Mouse (Mus musculus) hindbrain, embryonic 16.5 days (tissue): ENCODE results near the gene Vti1a. TPM values are rescaled to one million over a fixed set of nuclear protein-coding genes. Genes with fewer than 3 reads are reported as not detected.

Experiments used
- ATAC-seq: fragments of 200-750 bp; cut with Nextera tagmentation; 2 replicates; pipeline ENCODE4 v1.8.0; 2017; ENCODE audit warnings: moderate TSS enrichment, moderate library complexity
- H3K27ac ChIP-seq: fragments of 300-500 bp; sonication (generic); 2 replicates; pipeline ENCODE4 v1.5.1; 2014; ENCODE audit warnings: low read depth, mild to moderate bottlenecking, control low read depth, low read length, moderate library complexity
- H3K27me3 ChIP-seq: fragments of 300-500 bp; sonication (generic); replicated peaks from 2 replicates; pipeline ENCODE4 v1.6.1; 2014; ENCODE audit warnings: low read length; ENCODE audit not compliant: control insufficient read depth, insufficient read depth
- H3K36me3 ChIP-seq: fragments of 300-500 bp; sonication (generic); 2 replicates; pipeline ENCODE4 v1.6.1; 2014; ENCODE audit warnings: mild to moderate bottlenecking, low read length, moderate library complexity, mixed read lengths; ENCODE audit not compliant: control insufficient read depth, insufficient read depth
- H3K4me1 ChIP-seq: fragments of 300-500 bp; sonication (generic); 2 replicates; pipeline ENCODE4 v1.6.1; 2014; ENCODE audit warnings: low read depth, low read length; ENCODE audit not compliant: control insufficient read depth, insufficient read depth
- H3K4me2 ChIP-seq: fragments of 300-500 bp; sonication (generic); 2 replicates; pipeline ENCODE4 v1.6.1; 2014; ENCODE audit warnings: mild to moderate bottlenecking, low read length, control low read depth, moderate library complexity
- H3K4me3 ChIP-seq: fragments of 300-500 bp; sonication (generic); 2 replicates; pipeline ENCODE4 v1.5.1; 2014; ENCODE audit warnings: mild to moderate bottlenecking, low read length, control low read depth, moderate library complexity
- H3K9ac ChIP-seq: fragments of 300-500 bp; sonication (generic); 2 replicates; pipeline ENCODE4 v1.6.1; 2014; ENCODE audit warnings: low read depth, mild to moderate bottlenecking, control low read depth, low read length, moderate library complexity
- H3K9me3 ChIP-seq: fragments of 300-500 bp; sonication (generic); 2 replicates; pipeline ENCODE4 v1.6.1; 2014; ENCODE audit warnings: mild to moderate bottlenecking, low read length, moderate library complexity; ENCODE audit not compliant: control insufficient read depth
- WGBS: fragments of 180-500 bp; shearing (Covaris S2); extraction: QIAGEN DNeasy Blood & Tissue Kit; methylation state at CpG from one replicate; pipeline ENCODE4 v1.1.7; 2014; 5-methylcytosine and 5-hydroxymethylcytosine counted together
- polyA plus RNA-seq: library from polyadenylated mRNA; unstranded; fragments of >200 nt; fragmentation: Nextera tagmentation; extraction: Ambion mirVana; gene quantifications from 2 replicates; pipeline ENCODE4 v1.2.1, GENCODE M21; 2015

The Vti1a gene
- polyA plus RNA-seq, 1 experiment from 2014 or later, result 37.1 TPM

GRCm38 (mm10) chr19:55579310-55579709, 263.2 kb downstream of the Vti1a start:
- no peak overlapping the region for H3K9ac ChIP-seq
- no peak for ATAC-seq
- H3K4me2 ChIP-seq, result no peak overlapping the region
- H3K36me3 ChIP-seq, result no peaks in the 10 kb centered on the region
- no peaks in the 10 kb centered on the region for H3K9me3 ChIP-seq
- H3K27ac ChIP-seq, result no peak overlapping the region
- no peak overlapping the region for H3K4me3 ChIP-seq
- peaks cover 10% of the 10 kb centered on the region for H3K4me1 ChIP-seq
- no peaks in the 10 kb centered on the region; the same call in none of the 2 replicates for H3K27me3 ChIP-seq
- 77% methylated on average over 4 of the region's 4 CpGs for WGBS

GRCm38 (mm10) chr19:55580152-55580551, 264.1 kb downstream of the Vti1a start:
- ATAC-seq, result no peak
- H3K4me3 ChIP-seq, result no peak overlapping the region
- no peak overlapping the region for H3K9ac ChIP-seq
- H3K9me3 ChIP-seq, result no peaks in the 10 kb centered on the region
- no peak overlapping the region for H3K4me2 ChIP-seq
- H3K27ac ChIP-seq, result no peak overlapping the region
- H3K4me1 ChIP-seq, result peaks cover 10% of the 10 kb centered on the region
- no peaks in the 10 kb centered on the region for H3K36me3 ChIP-seq
- H3K27me3 ChIP-seq, result no peaks in the 10 kb centered on the region; the same call in none of the 2 replicates
- WGBS, result 92% methylated on average over 8 of the region's 8 CpGs

DNA sequence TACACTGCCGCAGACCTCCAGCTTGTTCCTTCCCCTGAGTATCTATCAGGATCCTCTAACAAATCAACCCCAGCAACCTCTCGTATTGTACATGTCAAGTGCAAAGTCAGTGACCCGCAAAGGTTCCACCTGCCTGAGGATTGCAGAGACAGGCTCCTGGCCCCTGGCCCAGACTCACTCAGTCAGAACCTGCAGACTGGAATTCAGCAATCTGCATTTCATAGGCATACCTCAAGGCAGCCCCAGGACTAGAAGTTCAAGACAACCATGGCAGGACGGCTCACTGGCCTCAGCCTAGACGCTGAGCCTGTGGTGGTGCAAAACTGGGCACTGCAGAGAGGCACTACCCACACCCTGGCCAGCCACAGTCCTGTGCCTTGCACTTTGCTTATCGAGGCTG, 264.6 kb downstream of the Vti1a start:
- ATAC-seq, result no peak
- 79% methylated on average over 6 of the region's 6 CpGs for WGBS
- no peaks in the 10 kb centered on the region for H3K36me3 ChIP-seq
- no peak overlapping the region for H3K9ac ChIP-seq
- H3K27me3 ChIP-seq, result no peaks in the 10 kb centered on the region; the same call in none of the 2 replicates
- H3K4me3 ChIP-seq, result no peak overlapping the region
- no peak overlapping the region for H3K27ac ChIP-seq
- H3K4me1 ChIP-seq, result peaks cover 10% of the 10 kb centered on the region
- H3K4me2 ChIP-seq, result no peak overlapping the region
- H3K9me3 ChIP-seq, result no peaks in the 10 kb centered on the region

- no peak overlapping the region for H3K9ac ChIP-seq
- H3K36me3 ChIP-seq, result no peaks in the 10 kb centered on the region
- WGBS, result 65% methylated on average over 12 of the region's 16 CpGs
- ATAC-seq, result no peak
- no peak overlapping the region for H3K27ac ChIP-seq
- no peaks in the 10 kb centered on the region for H3K9me3 ChIP-seq
- H3K4me2 ChIP-seq, result no peak overlapping the region
- H3K4me3 ChIP-seq, result no peak overlapping the region
- 0 out of 2 replicates have a peak, but pooled peaks cover 5% of the 10 kb centered on the region for H3K4me1 ChIP-seq
- peaks cover 9% of the 10 kb centered on the region for H3K27me3 ChIP-seq
Observed at GRCm38 (mm10) chr19:55582896-55583653, 267.0 kb downstream of the Vti1a start.

DNA sequence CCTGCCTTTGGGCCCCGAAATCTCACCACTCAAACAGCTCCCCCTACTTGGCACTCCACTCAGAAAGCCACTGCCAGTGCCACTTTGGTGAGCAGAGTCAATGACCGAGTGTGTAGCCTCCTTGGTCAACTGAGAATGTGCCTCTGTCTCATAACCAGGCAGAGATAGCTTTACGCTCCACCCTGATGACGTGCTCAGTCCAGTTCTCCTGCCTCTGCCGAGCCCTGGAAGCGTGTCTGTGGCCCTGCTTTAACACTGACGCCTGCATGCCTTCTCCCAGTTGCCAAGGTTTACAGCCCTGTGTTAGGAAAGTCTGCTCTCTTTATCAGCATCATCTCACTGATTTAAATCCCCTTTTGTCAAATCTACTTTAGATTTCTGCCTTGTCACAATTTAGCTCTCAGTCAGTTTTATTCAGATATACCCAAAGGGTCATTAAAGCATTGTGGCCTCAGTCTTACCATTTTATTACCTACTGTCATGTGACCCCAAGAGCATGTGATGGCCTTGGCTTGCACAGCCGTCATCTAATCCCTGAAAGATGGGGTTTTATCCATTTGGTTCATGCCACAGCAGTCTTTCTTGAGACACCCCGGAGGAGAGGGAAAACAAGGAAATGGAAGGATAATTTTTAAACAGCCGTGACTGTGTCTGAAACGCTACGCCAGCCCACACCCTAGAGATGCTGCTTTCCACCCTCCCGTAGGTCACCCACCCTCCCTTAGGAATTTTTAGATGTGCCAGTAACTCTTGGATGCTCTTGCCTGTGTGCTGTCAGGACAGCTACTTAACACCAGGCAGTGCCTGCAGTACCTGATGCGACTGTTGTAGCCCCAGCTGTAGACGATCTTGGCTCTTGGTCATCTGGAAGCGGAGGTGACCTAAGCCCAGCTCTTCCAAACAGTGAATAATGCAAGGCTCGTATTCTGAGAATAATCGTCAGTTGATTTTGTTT, 269.5 kb downstream of the Vti1a start:
- ATAC-seq, result no peak
- Histone ChIP-seq H3K27me3 (peaks cover 9% of the 10 kb centered on the region), H3K9ac (no peak overlapping the region), H3K9me3 (no peaks in the 10 kb centered on the region), H3K4me1 (peaks cover 4% of the 10 kb centered on the region; the same call in 1 of the 2 replicates), H3K27ac (no peak overlapping the region), H3K4me2 (no peak overlapping the region), H3K36me3 (no peaks in the 10 kb centered on the region), H3K4me3 (no peak overlapping the region)
- 73% methylated on average over 18 of the region's 18 CpGs for WGBS

GRCm38 (mm10) chr19:55587638-55588421, 271.7 kb downstream of the Vti1a start:
- Histone ChIP-seq H3K4me1 (peaks cover 5% of the 10 kb centered on the region), H3K9ac (no peak overlapping the region), H3K36me3 (no peaks in the 10 kb centered on the region), H3K4me2 (no peak overlapping the region), H3K27me3 (peaks cover 9% of the 10 kb centered on the region), H3K27ac (no peak overlapping the region), H3K4me3 (no peak overlapping the region), H3K9me3 (no peaks in the 10 kb centered on the region)
- no peak for ATAC-seq
- 78% methylated on average over 14 of the region's 14 CpGs for WGBS

DNA sequence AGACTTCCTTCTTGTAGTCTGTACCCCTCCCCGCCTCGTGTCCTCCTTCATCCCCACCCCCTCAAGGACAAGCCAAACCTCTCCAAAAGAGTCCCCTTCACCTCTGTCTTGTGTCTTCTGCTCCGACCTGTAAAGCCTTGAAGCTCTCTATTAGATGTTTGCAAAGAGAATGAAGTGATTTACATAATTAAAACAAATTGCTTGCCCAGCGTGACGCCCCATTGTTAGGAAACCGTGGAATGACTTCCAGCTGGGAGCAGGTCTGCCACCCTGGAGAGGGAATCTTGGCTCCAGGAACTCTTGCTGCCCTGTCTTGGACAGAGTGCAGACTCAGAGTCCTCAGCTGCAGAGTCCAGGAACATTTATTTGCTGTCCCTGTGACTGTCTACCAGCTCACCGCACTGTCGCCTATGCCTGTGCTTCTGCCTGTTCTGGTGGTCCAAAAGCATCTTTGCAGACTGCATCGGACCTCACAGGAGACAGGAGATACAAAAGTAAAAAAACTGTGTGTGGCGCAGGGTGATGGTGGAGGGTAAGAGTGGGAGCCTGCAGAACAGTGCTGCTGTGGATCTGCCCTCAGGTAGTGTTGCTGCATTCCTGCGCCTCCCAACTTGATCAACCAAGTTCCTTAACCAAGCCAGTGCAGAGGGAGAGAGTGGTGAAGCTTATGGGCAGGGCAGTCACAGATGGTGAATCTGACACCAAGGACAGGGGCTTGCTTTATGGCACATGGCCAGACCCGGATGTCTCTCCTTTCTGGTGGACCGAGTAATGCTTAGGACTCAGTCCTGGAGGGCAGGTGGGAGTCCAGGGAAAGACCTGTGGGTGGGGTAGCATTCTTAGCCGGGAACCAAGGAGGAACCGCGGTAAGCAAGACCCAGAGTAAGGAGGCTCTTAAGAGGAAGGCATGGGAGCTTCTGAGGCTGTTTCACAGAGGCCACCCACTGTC, 273.1 kb downstream of the Vti1a start:
- peak; percentile 37; the same call in 1 of the 2 replicates for ATAC-seq
- Histone ChIP-seq H3K9me3 (no peaks in the 10 kb centered on the region), H3K36me3 (no peaks in the 10 kb centered on the region), H3K4me2 (no peak overlapping the region), H3K27ac (no peak overlapping the region), H3K4me3 (no peak overlapping the region), H3K4me1 (peaks cover 14% of the 10 kb centered on the region), H3K27me3 (peaks cover 9% of the 10 kb centered on the region), H3K9ac (no peak overlapping the region)
- 40% methylated on average over 16 of the region's 16 CpGs for WGBS
